Mouse (Mus musculus) myocyte (in vitro differentiated cells): ENCODE data around the gene Junb. TPM values are rescaled to one million over a fixed set of nuclear protein-coding genes. Genes with fewer than 3 reads are reported as not detected.

Experiments used
- H3K27me3 ChIP-seq: one replicate; pipeline ENCODE4 v1.6.1; 2011; ENCODE audit not compliant: control insufficient read depth, insufficient read depth, insufficient read length
- H3K36me3 ChIP-seq: one replicate; pipeline ENCODE4 v1.6.1; 2011; ENCODE audit not compliant: control insufficient read depth, insufficient read depth
- H3K4me2 ChIP-seq: one replicate; pipeline ENCODE4 v1.6.1; 2011; ENCODE audit warnings: low read depth, control low read depth
- H3K4me3 ChIP-seq: one replicate; pipeline ENCODE4 v1.5.1; 2011; ENCODE audit warnings: mild to moderate bottlenecking, control low read depth, moderate library complexity
- H3K79me2 ChIP-seq: one replicate; pipeline ENCODE4 v1.6.1; 2011; ENCODE audit not compliant: control insufficient read depth, insufficient read depth
- H3ac ChIP-seq: one replicate; pipeline ENCODE4 v1.6.1; 2011; ENCODE audit not compliant: control insufficient read depth, insufficient read length
- CEBPB ChIP-seq: IDR thresholded peaks from 2 replicates; pipeline ENCODE4 v1.6.1; 2011; ENCODE audit warnings: mild to moderate bottlenecking, moderate library complexity; ENCODE audit not compliant: poor library complexity, insufficient read depth, severe bottlenecking
- E2F4 ChIP-seq: IDR thresholded peaks from one replicate; pipeline ENCODE4 v1.6.1; 2011; ENCODE audit warnings: mild to moderate bottlenecking, control low read depth, moderate library complexity; ENCODE audit not compliant: insufficient read depth
- MAX ChIP-seq: IDR thresholded peaks from one replicate; pipeline ENCODE4 v1.6.1; 2011; ENCODE audit warnings: low read depth, mild to moderate bottlenecking, control low read depth
- MYOD1 ChIP-seq, 3 experiments: IDR thresholded peaks; one replicate each; pipeline ENCODE4 v1.6.1; 2011; ENCODE audit warnings: control low read depth in 2 of 3, low read depth in 2 of 3, mild to moderate bottlenecking in 2 of 3, moderate library complexity in 1 of 3; ENCODE audit not compliant: insufficient read length in 2 of 3, control insufficient read depth in 1 of 3
- MYOG ChIP-seq, 3 experiments: IDR thresholded peaks; one replicate each; pipeline ENCODE4 v1.6.1; 2011; ENCODE audit warnings: control low read depth in 2 of 3, low read depth in 2 of 3, mild to moderate bottlenecking in 2 of 3; ENCODE audit not compliant: insufficient read length in 2 of 3, control insufficient read depth in 1 of 3, insufficient read depth in 1 of 3
- POLR2A ChIP-seq: IDR thresholded peaks from one replicate; pipeline ENCODE4 v1.6.1; 2011; ENCODE audit warnings: low read depth, mild to moderate bottlenecking, control low read depth, moderate library complexity; ENCODE audit not compliant: insufficient read length
- POLR2AphosphoS2 ChIP-seq: IDR thresholded peaks from one replicate; pipeline ENCODE4 v1.6.1; 2011; ENCODE audit warnings: low read depth, control low read depth; ENCODE audit not compliant: insufficient read length
- REST ChIP-seq: IDR thresholded peaks from one replicate; pipeline ENCODE4 v1.6.1; 2011; ENCODE audit warnings: mild to moderate bottlenecking, control low read depth, moderate library complexity; ENCODE audit not compliant: insufficient read depth, insufficient read length
- SRF ChIP-seq: IDR thresholded peaks from one replicate; pipeline ENCODE4 v1.6.1; 2011; ENCODE audit warnings: low read depth; ENCODE audit not compliant: control insufficient read depth, insufficient read length
- TCF12 ChIP-seq: IDR thresholded peaks from one replicate; pipeline ENCODE4 v1.6.1; 2011; ENCODE audit warnings: mild to moderate bottlenecking, control low read depth; ENCODE audit not compliant: poor library complexity, insufficient read depth, severe bottlenecking
- TCF3 ChIP-seq: IDR thresholded peaks from one replicate; pipeline ENCODE4 v1.6.1; 2011; ENCODE audit warnings: low read depth, control low read depth; ENCODE audit not compliant: insufficient read length
- USF1 ChIP-seq: IDR thresholded peaks from one replicate; pipeline ENCODE4 v1.6.1; 2011; ENCODE audit warnings: low read depth, mild to moderate bottlenecking, control low read depth, moderate library complexity
- polyA plus RNA-seq: library from polyadenylated mRNA; unstranded; fragments of >200 nt; fragmentation: generic; extraction: Trizol; gene quantifications from one replicate; pipeline ENCODE4 v1.2.1, GENCODE M21; 2012; ENCODE audit warnings: missing spikeins

Junb gene
- polyA plus RNA-seq, 1 experiment, result 140 TPM

GRCm38 (mm10) chr8:84985684-84986378 lies 7.3 kb upstream of the Junb start:
- Histone ChIP-seq H3ac (peak overlapping the region; percentile 1), H3K4me2 (peak overlapping the region; percentile 95), H3K4me3 (peak overlapping the region; percentile 24), H3K36me3 (no peaks in the 10 kb centered on the region), H3K79me2 (no peaks in the 10 kb centered on the region), H3K27me3 (no peaks in the 10 kb centered on the region)
- TF ChIP-seq TCF12 (no peak), MAX (peak; percentile 10), MYOG (IDR thresholded peaks at IDR 0.05; ENCODE audit: control insufficient read depth in 1 of 3, insufficient read depth in 1 of 3, insufficient read length in 2 of 3, low read depth in 2 of 3) (no peak), POLR2AphosphoS2 (peak; percentile 32), REST (no peak), CEBPB (no peak), USF1 (no peak), E2F4 (no peak), TCF3 (no peak), SRF (no peak), MYOD1 (IDR thresholded peaks at IDR 0.05; ENCODE audit: control insufficient read depth in 1 of 3, insufficient read length in 2 of 3, low read depth in 2 of 3) (no peak), POLR2A (peak; percentile 57)

DNA sequence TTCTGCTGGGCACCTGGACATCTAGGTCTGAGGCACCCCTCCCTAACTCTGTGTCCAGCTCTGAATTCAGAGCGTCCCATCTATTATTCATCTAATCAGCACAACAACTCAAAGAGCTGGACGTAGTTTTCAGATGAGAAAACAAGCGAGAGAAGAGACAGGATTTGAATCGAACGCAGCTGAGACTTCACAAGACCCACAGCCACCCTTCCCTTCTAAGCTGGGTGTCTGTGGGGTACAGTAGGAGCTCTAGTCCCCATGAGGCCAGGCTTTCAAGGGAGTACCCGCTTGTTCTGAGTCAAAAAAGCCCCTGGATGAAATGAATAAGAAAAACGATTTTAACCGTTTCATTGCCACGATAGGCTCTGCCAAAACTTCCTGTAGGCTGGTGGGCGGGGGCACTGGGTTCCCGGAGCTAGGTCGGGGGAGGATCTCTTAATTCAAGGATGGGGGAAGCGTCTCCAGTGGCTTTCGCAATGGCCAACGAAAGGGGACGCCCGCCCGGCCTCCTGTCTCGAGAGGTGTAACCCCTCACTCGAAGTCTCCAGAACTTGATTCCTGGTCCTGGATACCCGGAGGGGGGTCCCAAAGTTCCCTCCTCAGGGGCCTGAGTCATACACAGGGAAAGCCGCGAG lies 6.6 kb upstream of the Junb start:
- Histone ChIP-seq H3K36me3 (no peaks in the 10 kb centered on the region), H3K79me2 (no peaks in the 10 kb centered on the region), H3K27me3 (no peaks in the 10 kb centered on the region), H3K4me3 (peak overlapping the region; percentile 24), H3K4me2 (peak overlapping the region; percentile 95), H3ac (peak overlapping the region; percentile 1)
- TF ChIP-seq POLR2A, result peak; percentile 2
- TF ChIP-seq CEBPB, result peak; percentile 57
- TF ChIP-seq REST, result no peak

DNA sequence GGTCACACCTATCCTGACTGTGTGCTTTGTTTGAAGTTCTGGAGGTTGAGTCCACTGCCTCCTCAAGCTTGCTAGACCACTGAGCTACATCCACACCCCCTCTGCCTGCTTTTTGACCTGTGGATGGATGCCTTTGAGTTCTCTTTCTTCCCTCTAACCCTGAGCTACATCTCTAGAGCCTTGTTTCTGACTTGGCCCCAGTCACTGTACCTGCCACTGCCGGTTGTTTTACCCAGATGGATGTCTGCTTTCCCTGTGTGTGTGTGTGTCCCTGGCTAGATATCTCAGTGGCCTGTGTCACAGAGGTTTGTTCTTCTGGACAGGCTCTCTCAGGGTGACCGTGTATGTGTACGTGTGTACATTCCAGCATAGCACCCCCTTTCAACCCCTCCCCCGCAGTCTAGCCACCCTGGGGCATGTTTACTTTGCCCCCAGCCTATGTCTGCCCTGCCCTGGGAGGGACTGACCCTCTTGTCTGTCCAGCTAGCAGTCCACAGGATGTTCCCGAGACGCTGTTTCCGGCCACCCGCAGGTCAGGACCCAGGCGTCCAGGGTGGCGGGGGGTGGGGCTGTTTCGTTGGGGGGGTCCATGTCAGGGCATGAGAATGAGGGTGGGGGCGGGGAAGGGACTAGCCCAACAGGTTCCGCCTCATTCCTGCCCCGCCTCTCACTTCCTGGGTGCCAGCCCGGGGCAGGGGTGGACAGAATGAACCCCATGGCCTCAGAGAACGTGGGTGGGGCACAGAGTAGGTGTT lies 6.0 kb upstream of the Junb start:
- Histone ChIP-seq H3K27me3 (no peaks in the 10 kb centered on the region), H3K36me3 (no peaks in the 10 kb centered on the region), H3ac (no peak overlapping the region), H3K79me2 (no peaks in the 10 kb centered on the region), H3K4me2 (peak overlapping the region; percentile 95), H3K4me3 (peak overlapping the region; percentile 24)
- TF ChIP-seq POLR2AphosphoS2 (peak; percentile 23), TCF3 (no peak), POLR2A (peak; percentile 30), MYOD1 (IDR thresholded peaks at IDR 0.05; ENCODE audit: control insufficient read depth in 1 of 3, insufficient read length in 2 of 3, low read depth in 2 of 3) (no peak), REST (no peak)

DNA sequence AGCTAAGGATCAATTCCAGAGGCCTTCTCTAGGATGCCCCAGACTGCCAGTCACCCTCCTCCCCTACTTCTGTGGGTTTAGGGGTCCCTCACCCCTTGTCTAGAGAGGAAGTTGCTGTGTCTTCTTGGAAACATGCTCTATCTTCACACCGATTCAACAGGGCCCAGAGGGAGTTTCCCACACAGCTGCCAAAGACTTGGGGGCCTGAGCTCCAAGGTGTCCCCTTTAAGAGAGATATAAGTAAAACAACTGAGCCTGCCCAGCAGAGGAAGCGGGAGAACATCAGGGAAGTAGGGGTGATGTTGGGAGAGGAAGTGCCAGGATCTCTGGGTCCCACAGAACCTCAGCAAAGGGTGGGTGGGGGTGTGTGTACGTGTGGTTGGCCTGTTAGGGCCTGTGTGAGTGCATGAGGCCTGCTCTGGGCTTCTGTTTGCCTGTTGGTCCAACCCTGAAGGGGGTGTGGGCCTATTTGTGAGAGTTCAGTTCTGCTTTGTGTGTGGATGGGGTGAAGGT lies 4.0 kb upstream of the Junb start:
- Histone ChIP-seq H3K4me3 (no peak overlapping the region), H3ac (no peak overlapping the region), H3K36me3 (no peaks in the 10 kb centered on the region), H3K4me2 (peak overlapping the region; percentile 62), H3K27me3 (no peaks in the 10 kb centered on the region), H3K79me2 (peaks cover 8% of the 10 kb centered on the region)
- TF ChIP-seq CEBPB (no peak), SRF (no peak), USF1 (no peak)
